Mouse (Mus musculus): ENCODE measurements around the gene Psmd3.

DNA sequence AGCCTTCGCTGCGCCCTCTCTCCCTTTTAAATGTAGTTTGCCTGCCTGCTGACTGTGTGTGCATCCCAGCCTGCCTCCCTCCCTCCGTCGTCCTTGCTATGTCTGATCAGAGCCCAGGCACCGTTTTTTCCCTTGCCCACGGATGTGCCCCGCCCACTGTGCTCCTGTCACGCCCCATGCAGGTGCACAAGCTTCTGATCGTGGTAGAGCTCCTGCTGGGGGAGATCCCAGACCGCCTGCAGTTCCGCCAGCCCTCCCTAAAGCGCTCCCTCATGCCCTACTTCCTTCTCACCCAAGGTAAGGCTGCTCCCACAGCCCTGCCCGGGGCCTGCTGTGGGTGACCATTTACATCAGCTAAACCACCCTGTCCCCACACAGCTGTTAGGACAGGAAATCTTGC is 10.8 kb downstream of the Psmd3 start:
- no peak for TF ChIP-seq POLR2A (IDR thresholded peaks at IDR 0.05; ENCODE audit: extremely low read depth, insufficient read depth, low read length)
- TF ChIP-seq CTCF (IDR thresholded peaks at IDR 0.05; ENCODE audit: extremely low read depth, insufficient read depth, low read length) = no peak
